Mouse (Mus musculus) T-helper 2 cell (primary cell): ENCODE measurements around the gene Pacs2.

Experiments used
- in situ Hi-C: fragments of 300-600 bp; cut with MboI, MseI; formaldehyde crosslinking; loops from one replicate; pipeline ENCODE4 v1.15.1; 2025; ENCODE audit warnings: high pct_unique_total_duplicates

Pacs2 gene

DNA sequence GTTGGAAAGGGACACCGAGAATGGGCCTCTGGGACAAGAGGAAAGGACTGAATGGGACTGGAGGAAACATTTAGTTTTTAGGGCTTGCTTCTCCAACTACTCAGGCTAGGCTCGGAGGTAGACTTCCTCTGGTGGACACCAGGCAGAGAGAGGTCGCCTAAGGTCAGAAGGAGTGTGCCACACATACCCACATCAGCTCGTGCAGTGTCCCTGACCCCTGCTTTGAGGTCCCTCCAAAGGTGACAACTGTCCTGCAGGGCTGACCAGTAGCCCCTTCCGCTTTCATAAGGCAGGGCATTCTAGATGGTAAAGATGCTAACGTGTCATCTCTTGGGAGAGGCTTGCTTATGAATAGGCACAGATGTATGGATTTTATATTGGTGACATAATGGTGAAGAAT is 61.2 kb downstream of the Pacs2 start:
- in situ Hi-C loops = no loop called here

DNA sequence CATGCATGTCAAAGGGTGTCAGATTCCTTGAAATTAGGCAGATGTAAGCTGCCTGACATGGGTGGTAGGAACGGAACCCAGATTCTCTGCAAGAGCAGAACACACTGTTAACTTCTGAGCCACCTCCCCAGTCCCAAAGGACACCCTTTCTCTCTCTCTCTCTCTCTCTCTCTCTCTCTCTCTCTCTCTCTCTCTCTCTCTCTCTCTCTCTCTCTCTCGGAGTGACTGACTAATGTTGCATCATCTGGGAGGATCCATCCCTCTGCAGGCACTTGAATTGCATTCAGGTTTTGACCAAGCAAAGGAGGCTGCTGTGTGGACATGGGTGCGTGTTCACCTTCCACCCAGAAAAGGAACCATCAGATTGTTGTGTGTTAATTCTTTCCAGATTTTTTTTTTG is 73.0 kb downstream of the Pacs2 start:
- in situ Hi-C loops = no loop called here

DNA sequence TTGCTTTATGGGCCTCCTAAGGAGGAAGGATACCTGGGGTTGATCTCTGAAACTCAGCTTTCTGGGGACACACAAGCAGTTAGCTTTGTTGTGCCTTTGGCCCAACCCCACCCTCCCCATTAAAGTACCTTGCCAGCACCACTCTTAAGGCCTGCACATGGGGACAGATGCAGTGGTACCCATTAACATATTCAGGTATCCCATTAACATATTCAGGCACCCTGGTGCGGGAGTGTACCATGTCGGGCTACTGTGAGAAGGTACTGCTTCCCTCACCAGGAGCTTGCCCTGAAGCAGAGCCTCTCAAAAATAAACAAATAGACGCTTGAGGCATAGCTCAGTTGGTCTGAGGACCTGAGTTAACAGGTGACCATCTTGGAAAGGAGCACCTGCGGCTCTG is 73.7 kb downstream of the Pacs2 start:
- in situ Hi-C loops = no loop called here

DNA sequence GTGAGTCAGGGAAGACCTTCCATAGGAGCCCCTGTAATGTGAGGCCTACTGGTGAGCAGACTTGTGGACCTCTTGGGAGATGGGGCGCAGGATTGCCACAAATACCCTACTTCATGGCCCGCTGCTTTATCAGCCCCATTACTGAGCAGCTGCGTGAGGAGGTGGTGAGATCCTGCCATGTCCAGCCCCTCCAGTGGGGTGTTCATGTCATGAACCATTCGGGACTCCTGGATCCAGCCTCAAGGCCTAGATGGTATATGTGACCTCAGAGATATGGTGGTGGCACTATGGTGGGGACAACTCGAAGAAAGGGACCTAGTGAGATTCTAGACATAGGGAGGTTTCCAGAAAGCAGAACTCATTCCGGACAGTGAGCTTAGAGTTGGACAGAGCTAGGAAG is 74.8 kb downstream of the Pacs2 start:
- in situ Hi-C loops = no loop called here

DNA sequence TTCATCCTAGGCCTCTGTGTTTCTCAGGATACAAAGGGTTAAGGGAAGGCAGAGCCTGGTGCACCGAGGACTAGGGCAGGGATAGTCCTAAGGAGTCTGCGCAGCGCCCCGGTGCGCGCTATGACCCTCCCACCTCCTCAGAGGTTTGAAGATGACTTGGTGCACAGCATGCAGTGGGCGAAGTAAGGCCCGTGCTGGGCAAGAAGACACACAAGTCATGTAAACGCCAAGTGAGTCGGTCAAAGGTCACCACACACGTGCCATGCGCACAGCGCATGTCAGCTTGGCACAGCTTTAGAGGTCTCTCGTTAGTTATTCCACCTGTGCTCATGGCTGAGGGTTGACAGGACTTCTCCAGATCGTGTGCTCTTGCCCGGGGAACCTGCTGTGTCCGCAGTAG is 75.7 kb downstream of the Pacs2 start:
- in situ Hi-C loops = no loop called here

DNA sequence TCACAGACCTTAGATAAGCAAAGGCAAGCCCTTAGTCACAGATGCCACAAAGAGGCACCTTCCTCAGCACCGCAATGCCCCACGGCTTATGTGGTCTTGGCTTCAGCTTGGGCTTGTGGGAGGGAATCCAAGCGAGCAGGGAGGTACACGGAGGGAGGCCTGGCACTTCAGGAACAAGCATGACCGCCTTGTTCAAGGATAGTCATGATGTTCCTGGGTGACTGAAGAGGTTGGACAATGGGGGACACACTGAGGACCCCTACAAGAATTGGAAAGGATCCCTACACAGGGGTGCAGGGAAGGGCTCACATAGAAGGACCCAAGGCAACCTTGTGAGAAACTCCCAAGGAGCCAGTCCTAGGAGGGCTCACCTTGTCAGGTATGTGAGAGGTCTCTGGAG is 82.7 kb downstream of the Pacs2 start:
- in situ Hi-C loops = no loop called here

DNA sequence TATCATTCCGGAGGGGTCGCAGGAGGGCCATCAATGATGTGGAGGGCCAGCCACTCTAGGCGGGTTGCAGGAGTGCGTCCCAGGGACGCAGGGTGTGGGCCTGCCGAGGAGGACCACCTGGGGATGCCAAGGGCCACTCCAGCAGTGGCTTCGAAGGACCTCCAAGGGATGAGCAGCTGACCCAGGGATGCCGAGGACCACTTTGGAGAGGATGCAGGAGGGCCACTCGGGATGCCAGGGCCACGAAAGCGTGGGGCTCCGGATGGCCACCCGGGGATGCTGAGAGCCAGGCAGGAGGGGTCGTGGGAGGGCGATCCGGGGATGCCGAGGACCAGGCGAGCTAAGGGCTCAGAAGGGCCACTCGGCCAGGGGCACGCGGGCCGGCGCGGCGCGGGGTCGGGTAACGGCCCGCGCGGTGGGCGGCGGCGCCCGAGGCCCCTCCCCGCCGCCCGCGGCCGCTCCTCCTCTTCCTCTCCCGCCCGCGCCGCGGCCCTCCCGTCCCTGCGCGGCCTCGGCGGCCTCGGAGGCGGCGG is 83.5 kb downstream of the Pacs2 start, which contains the start of gene Mta1:
Gene Mta1, plus strand, starts transcription at position 530 of the 533 bp plus-strand sequence.
- in situ Hi-C loops = no loop called here

DNA sequence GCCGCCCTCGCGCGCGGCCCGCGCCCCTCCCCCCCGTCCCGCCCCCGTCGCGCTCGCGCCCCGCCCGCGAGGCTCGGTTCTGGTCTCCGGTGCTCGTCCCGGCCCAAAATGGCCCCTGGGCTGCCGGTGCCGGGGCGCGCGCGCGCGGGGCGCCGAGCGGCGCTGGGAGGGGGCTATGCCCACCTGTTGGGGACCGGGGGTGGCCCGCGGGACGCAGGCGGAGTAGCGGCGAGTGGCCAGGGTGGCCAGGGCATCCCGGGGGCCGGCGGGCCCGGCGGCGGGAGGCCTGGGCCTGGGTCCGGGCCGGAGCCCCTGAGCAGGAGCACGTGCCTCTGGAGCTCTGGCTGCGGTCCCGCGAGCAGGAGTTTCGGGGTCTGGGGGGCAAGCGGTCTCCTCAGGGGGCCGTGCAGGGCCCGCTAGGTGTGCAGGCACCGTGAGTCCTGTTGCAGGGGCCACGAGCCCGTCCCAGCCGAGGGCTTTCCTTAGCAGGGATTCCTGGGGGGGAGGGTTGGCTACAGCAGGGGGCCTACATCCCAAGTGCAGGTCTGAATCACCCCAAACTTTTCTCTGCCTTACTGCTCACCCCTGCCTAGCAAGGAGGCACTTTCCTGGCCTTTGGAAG is 84.3 kb downstream of the Pacs2 start:
- in situ Hi-C loops = no loop called here

DNA sequence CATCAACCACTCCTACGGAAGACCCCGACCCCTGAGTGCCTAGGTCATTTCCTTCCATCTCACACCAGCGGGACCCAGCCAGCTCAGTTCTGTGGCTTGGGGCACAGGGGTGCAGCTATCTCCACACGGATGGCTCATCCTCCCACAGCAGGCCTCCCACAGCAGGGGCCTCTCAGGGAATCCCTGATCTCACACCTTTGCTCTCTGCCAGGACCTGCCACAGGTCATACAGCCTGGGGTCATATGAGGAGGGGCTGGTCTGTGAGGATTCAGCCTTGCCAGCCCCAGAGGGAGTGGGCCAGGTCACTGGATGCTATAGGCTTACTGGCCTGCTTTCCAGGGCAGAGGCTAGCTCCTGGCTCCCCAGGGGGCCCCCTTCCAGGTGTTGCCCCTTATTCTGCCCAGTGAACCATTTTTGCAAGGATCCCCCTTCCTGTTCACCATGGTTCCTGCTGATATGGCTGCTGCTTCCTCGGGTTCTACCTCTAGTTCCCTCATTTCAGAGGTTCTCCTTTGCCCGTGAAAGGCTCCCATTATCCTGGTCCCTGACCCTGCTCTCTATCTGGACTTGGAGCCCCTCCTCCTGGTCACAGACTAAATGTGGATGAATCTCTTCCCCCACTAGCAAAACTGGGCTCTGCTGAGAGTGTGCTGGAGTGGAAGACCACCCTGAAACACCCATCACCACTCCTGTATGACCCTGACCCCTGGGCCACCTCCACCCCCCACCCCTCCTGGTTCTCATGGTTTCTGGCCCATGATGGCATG is 85.3 kb downstream of the Pacs2 start:
- in situ Hi-C loops = no loop called here

DNA sequence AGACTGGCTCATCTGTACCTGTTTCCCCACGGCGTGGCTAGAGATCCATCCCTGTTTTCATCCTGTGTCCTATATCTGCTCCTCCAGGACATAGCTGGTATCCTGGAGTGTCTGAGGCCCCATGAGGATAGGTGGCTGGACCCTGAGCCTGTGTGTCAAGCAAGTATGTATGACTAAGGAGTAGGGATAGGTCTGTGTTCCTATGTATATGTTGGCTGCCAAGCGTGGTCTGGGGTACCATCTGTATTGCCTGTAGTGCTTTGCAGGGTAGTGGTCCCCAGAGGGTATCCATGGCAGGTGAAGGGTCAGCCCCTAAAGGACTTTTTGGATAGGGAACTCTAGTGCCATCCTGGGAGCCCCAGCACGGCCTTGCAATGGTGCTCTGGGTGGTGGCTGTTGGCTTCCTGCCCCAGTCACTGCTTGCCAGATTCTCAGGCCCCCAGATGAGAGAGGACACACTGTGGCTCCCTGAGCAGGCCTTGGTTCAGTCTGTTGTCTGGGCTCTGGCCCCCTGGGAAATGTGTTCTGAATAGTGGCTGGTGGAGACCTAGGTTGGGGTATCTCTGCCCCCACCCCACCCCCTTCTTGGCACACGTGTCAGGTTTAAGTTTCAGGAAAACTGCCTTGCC is 86.3 kb downstream of the Pacs2 start:
- in situ Hi-C loops = no loop called here

DNA sequence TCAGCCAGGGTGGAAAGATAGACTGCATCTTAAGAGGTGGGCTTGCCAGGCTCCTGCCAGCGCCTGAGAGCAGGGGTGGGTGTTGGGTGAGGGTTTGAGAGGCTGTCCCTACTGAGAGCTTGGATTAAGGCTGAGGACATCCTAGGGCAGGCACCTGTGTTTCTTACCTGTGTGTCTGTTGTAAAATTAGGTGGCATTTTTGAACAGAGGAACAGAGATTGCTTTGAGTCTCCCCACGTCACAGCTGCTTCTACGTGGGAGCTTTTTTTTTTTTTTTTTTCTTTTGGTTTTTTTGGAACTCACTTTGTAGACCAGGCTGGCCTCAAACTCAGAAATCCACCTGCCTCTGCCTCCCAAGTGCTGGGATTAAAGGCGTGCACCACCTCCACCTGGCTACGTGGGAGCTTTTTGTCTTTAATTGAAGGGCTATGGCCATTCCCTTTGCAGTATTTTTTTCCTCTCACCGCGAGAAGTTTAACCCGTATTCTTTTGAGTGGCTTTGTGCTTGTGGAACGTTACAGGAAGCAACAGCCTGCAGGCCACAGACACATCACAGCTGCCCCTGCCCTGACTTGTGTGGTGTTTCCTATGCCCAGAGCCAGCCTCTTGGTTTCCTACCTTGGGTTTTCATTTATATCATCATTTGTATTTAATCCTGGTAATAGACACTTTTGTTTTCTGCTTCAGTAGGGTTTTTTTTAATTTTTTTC is 87.1 kb downstream of the Pacs2 start:
- in situ Hi-C loops = no loop called here

DNA sequence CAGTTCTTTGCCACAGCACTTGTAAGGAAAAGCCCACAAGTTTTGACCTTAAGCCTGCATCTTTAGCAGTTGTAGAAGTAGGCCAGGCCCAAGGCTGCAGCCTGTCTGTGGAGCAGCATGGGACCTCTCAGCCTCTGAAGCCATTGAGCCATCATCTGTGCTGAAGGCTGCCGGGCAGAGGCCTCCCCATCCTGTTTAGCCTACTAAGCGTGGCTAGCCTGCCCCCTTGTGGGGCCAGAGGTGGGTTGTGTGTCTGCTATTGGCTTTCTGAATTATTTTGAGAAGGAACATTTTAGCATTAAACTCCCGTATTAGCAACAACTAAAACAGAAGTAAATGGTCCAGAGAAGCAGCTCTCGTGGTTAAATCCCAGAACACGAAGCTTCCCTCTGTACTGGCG is 88.2 kb downstream of the Pacs2 start:
- in situ Hi-C loops = no loop called here

DNA sequence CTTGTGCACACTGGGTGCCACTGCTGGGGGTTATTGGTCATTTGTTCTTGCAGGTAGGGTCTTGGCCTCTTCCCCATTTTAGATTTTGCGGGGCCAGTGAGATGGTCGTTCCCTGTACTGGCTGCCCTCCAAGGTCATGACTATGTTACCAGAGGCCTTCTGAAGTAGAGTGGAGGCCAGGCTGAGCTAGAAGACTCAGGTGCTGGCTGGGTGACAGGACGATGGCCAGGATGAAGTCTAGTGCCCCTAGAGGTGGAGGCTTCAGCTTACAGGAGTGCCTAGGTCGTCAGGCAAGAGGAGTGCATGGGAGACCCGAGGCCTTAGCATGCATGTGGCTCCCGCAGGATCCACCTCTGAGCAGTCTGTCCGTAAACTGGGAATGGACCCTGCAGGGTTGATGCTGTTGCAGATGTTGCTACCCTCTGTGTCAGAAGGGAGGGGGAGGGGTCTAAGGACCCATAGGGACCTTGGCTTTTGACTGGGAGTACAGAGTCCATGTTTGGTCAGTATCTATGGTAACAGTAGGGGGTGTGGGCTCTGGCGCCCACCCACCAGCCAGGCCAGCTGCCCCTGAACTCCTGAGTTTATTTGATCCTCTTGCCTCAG is 89.6 kb downstream of the Pacs2 start:
- in situ Hi-C loops = no loop called here

DNA sequence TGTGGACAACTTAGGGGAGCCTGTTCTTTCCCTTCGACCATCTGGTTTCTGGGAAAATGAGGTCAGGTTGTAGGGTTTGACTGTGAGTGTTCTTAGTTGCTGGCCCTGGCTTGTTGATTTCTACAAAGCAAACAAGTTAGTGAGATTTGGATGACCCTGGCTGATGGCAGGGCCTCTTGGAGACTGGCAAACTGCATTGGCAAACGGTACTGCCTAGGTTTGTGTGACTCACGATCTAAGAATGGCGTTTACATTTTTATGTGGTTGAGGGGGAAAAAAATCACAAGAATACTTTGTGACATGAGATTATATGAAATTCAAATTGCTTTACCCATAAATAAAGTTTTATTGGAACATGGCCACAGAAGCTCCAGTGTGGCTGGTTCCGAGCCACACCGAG is 92.1 kb downstream of the Pacs2 start:
- in situ Hi-C loops = no loop called here

DNA sequence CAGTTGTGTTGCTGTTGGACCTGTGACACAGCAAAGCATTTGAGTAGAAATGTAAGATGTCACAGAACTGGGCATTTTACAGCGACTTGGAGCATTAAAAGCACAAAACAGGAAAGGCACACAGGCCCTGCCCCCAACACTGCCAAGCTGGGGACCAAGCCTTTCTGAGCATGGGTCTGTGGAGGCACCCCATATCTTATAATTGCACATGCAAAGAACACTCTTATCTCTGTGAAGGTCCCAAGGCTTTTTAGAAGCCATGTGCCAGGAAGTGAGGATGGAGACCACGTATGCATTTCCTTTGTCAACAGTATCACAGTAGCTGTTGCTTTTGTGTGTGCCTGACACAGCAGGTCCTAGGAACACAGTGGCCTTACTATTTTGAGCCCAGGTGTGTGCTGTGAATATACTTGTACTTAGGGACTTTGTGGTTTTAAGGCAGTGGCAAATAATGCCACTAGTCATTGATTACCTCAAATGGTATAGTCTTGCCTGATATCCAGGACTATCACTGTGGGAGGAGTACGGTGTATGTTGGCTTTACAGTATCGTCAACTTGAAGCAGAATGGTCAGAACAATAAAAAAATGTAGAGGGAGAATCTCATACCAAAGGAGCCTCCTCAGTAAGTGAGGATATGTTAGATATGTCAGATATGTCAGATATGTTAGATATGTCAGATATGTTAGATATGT is 93.3 kb downstream of the Pacs2 start:
- in situ Hi-C loops = no loop called here

DNA sequence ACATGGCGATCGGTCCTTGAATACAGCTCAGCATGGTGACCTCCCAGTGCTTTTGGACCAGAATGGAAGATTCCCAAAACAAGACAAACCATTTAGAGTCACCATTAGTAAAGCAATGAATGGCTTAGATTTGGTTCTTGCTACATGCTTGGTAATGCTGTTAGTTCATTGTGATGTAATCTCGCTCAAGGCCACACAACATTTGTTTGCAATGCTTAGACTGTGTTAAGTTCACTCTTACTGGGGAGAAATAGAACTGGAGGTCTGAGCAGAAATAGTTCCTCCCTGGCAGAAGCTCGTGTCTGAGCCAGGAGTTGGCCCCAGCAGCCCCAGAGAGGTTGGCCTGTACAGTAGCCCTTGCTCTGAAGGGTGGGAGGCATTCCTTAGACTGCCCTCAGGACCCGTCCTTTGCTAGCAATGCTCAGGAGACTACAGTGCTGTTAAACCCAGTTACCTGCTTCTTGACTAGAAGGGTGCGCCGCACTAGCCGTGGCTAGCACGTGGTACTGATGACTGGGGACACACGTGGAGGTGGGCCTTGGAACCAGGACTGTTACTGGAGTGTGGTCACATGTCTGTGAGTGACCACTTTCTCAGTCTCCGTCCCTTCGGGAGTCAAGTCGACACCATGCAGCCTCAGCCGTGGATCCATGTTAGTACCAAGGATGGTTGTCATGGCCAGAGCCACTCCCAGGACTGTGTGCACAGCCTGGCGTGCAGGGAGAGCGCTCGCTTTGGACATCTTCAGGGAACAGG is 94.4 kb downstream of the Pacs2 start:
- in situ Hi-C loops = no loop called here

DNA sequence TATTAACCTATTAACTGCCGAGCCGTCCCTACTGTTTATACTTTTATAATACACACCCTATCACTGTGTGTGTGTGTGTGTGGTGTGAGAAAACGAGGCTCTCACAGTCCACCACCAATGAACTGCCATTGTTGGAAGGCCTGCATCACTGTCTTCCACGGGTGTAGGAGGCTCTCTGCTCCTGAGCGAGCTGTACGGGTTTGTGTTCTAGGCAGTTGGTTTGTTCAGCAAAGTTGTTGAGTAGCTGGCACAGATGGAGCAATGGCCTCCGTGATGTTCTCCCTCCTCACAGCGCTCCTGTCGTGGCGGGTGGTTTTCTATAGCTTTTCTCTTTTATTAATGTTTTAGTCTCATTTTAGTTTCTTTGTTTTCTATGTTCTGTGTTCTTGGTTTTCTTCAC is 95.5 kb downstream of the Pacs2 start:
- in situ Hi-C loops = no loop called here

DNA sequence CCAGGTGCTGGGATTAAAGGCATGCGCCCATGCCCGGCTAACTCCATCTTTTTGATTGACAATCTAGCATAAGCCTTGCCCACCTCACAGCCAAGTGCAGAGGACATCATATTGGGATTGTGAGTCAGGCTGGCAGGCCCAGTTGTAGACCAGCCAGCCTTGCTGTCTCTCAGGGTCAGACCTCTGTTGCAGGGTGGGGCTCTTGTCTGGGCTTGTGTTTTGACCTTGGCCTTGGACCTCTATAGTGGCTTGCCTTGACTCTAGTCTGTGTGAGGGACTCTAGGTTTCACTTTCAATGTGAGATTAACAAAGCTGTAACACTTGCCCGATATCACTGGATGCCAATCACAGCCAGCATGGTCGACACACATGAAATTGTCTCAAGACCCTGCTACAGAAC is 99.8 kb downstream of the Pacs2 start:
- in situ Hi-C loops = no loop called here

DNA sequence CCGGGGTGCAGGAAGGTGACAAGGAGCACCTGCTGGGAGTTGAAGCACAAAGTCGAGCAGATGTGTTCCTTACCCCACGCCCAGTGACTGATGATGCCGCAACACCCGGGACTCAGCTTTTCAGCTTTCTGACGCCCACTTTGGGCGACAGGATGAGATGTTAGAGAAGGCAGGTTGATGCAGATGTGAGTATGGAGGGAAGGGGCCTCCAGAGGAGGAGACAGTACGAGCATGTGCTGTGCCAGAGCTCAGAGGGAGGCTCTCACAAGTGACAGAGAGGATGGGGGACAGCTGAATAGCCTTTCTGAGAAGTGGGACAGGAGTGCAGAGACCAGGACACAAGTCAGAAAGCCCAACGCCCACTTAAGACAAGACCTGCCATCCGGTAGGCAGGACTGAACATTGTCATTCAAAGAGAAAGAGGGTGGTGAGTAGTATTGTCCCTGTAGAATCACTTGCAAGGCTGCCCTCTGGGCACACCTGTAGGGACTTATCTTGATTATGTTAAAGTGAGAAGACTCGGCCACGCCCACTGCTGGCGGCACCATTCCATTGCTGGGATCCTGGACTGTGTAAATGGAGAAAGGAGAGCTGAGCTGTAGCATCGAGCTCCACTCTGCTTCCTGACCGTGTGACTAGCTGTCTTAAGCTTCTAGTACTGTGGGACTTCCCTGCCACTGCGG is 100.7 kb downstream of the Pacs2 start:
- in situ Hi-C loops = no loop called here
